Mouse (Mus musculus) thymus, adult 2 months (tissue): ENCODE measurements at regions not wholly inside any gene's neighbourhood (a gene's known extent, or its start where the extent isn't known, plus 50 kb on each side); places are given as distances from the start of the nearest gene placed in this dataset.
A peak's percentile ranks its signal among the peaks of the same experiment; 100 is the strongest.

Experiments used
- DNase-seq: peaks from one replicate; pipeline ENCODE4 v3.0.0; 2021
- H3K27ac ChIP-seq: fragments of 200-500 bp; 2 replicates; pipeline ENCODE4 v1.5.1; 2012; ENCODE audit warnings: low read length, control low read depth; ENCODE audit not compliant: control insufficient read depth, insufficient read depth
- H3K27me3 ChIP-seq: fragments of 200-500 bp; 2 replicates; pipeline ENCODE4 v1.6.1; 2012; ENCODE audit warnings: mild to moderate bottlenecking, low read length, moderate library complexity, mixed read lengths; ENCODE audit not compliant: control insufficient read depth, insufficient read depth
- H3K36me3 ChIP-seq: fragments of 200-500 bp; 2 replicates; pipeline ENCODE4 v1.6.1; 2012; ENCODE audit warnings: mild to moderate bottlenecking, low read length, moderate library complexity; ENCODE audit not compliant: control insufficient read depth, insufficient read depth
- H3K4me1 ChIP-seq: fragments of 200-500 bp; replicated peaks from 2 replicates; pipeline ENCODE4 v1.6.1; 2012; ENCODE audit warnings: low read length; ENCODE audit not compliant: control insufficient read depth, insufficient read depth
- H3K4me3 ChIP-seq: fragments of 200-500 bp; 2 replicates; pipeline ENCODE4 v1.5.1; 2012; ENCODE audit warnings: mild to moderate bottlenecking, low read length, control low read depth, moderate library complexity; ENCODE audit not compliant: control insufficient read depth, insufficient read depth
- CTCF ChIP-seq: fragments of 200-500 bp; IDR thresholded peaks from 2 replicates; pipeline ENCODE4 v1.5.1; 2012; ENCODE audit warnings: mild to moderate bottlenecking, control low read depth, low read length, moderate library complexity, borderline replicate concordance; ENCODE audit not compliant: control insufficient read depth, poor library complexity, insufficient read depth; ENCODE audit errors: extremely low read depth
- POLR2A ChIP-seq: fragments of 200-500 bp; IDR thresholded peaks from 2 replicates; pipeline ENCODE4 v1.6.1; 2012; ENCODE audit warnings: mild to moderate bottlenecking, low read length, control low read depth, moderate library complexity; ENCODE audit not compliant: control insufficient read depth, poor library complexity, insufficient read depth; ENCODE audit errors: extremely low read depth
- WGBS: fragments of 180-500 bp; shearing (Covaris S2); methylation state at CpG from one replicate; pipeline ENCODE4 v1.1.7; 2018; 5-methylcytosine and 5-hydroxymethylcytosine counted together

DNA sequence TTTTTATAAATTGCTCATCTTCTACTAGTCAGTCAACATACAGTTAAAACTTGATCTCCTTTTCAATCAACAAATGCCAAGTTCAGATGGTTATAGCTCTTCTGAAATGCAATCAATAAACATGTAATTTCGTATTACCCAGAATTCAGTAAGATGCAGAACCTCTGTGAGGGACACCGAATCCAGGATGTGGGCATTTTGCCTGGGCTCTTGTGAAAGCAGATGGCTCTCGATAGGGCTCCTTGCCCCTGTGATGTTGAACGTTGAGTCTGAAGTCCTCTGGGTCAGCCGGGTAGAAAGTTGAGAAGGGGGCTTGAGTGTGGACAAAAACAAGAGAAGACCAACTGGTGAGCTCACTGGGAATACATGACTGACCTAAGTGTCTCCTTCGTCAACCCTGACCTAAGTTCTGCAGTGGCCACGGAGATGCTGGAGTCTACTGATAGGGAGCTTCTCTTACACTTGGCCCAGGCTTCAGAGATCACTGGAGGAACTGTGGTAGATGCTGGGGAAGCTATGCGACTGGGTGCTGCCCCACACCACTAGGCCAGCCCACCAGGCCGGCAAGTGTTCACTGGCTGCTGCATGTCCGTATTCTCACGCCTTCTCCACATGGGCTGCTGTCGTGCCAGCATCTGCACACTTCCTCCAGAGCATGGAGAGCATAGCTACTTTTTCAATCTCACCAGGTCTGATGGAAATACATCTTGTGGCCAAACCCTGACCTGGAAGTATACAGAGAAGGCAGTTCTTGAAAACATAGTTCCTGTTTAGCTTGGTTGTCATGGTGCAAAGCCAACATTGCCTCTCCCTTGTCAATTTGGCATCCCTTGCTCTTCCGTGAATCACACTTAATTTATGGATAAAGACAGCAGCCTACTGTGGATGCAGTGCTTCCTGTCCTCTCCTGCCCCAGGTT is 122.5 kb downstream of the Cd24a start:
- DNase-seq: no peak
- TF ChIP-seq CTCF: no peak
- no peak for TF ChIP-seq POLR2A
- WGBS: 80% methylated on average over 13 of the region's 13 CpGs
- Histone ChIP-seq H3K27ac (no peak overlapping the region), H3K27me3 (no peaks in the 10 kb centered on the region), H3K4me3 (no peak overlapping the region), H3K36me3 (no peaks in the 10 kb centered on the region), H3K4me1 (peaks cover 10% of the 10 kb centered on the region)

- Histone ChIP-seq H3K36me3 (no peaks in the 10 kb centered on the region), H3K4me1 (peaks cover 25% of the 10 kb centered on the region), H3K27ac (no peak overlapping the region), H3K4me3 (no peak overlapping the region), H3K27me3 (no peaks in the 10 kb centered on the region)
- TF ChIP-seq CTCF: no peak
- TF ChIP-seq POLR2A: 0 out of 2 replicates have a peak, but pooled peaks have one; percentile 20
- peak; percentile 14 for DNase-seq
- 10% methylated on average over 5 of the region's 5 CpGs for WGBS
Measured at GRCm38 (mm10) chr10:43702895-43703294, 124.8 kb downstream of the Cd24a start.

GRCm38 (mm10) chr10:43706001-43706988 is 128.2 kb downstream of the Cd24a start:
- peaks cover 25% of the 10 kb centered on the region for H3K4me1 ChIP-seq
- no peaks in the 10 kb centered on the region for H3K36me3 ChIP-seq
- 15% methylated on average over 17 of the region's 17 CpGs for WGBS
- DNase-seq: peak; percentile 51
- H3K27me3 ChIP-seq: no peaks in the 10 kb centered on the region
- H3K27ac ChIP-seq: no peak overlapping the region
- TF ChIP-seq CTCF: no peak
- 0 out of 2 replicates have a peak overlapping the region, but pooled peaks have one; percentile 1 for H3K4me3 ChIP-seq

DNA sequence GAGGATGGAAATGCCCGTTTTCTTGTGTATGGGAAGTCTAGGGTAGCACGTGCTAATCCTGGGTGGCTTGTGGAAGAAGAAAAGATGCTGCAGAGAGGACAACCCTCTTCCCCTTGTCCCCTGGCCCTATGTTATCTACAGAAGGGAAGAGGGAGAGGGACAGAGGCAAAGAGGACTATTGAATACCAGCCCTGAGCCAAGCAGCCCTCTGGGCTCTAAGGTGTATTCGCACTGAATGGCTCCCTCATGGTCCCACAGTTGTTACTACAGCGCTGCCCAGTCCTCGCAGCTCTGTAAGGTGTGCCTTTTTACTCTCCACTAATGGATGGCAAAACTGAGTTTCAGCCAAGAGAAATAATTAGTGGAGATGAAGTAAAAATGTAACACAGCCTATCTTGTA is 128.9 kb downstream of the Cd24a start:
- Histone ChIP-seq H3K27me3 (no peaks in the 10 kb centered on the region), H3K4me1 (peaks cover 25% of the 10 kb centered on the region), H3K4me3 (no peak overlapping the region), H3K27ac (no peak overlapping the region), H3K36me3 (no peaks in the 10 kb centered on the region)
- DNase-seq: no peak
- 96% methylated on average over 5 of the region's 5 CpGs for WGBS
- TF ChIP-seq CTCF (no peak), POLR2A (no peak)

DNA sequence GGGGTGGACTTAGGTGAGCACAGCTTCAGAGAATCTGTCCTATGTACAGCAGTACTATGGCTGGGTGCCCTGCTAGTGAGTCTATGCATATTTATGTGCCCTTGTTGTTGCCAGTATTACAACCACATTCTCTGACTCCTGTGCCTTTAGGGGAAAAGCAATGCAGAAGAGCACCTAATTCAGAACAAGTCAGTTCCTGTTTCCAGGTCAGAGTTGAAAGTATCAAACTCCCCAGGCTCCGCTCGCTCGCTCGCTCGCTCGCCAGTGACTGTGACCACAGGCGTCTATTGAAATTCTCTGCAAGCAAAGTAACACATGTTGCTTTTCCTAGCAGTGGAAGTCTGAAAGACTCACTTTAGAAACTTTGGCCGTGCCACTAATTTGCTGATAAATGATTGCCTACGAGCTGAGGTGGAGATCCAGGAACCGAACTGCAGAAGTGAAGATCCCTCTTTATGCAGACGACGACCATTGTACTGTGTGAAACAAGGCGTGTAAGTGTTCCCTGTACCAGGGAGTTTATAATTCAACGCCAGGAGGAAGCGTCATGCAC is 129.8 kb downstream of the Cd24a start:
- no peak overlapping the region for H3K4me3 ChIP-seq
- no peaks in the 10 kb centered on the region for H3K27me3 ChIP-seq
- no peak for DNase-seq
- H3K27ac ChIP-seq: no peak overlapping the region
- 72% methylated on average over 15 of the region's 15 CpGs for WGBS
- H3K4me1 ChIP-seq: peaks cover 22% of the 10 kb centered on the region
- no peaks in the 10 kb centered on the region for H3K36me3 ChIP-seq
- TF ChIP-seq CTCF (no peak), POLR2A (no peak)

DNA sequence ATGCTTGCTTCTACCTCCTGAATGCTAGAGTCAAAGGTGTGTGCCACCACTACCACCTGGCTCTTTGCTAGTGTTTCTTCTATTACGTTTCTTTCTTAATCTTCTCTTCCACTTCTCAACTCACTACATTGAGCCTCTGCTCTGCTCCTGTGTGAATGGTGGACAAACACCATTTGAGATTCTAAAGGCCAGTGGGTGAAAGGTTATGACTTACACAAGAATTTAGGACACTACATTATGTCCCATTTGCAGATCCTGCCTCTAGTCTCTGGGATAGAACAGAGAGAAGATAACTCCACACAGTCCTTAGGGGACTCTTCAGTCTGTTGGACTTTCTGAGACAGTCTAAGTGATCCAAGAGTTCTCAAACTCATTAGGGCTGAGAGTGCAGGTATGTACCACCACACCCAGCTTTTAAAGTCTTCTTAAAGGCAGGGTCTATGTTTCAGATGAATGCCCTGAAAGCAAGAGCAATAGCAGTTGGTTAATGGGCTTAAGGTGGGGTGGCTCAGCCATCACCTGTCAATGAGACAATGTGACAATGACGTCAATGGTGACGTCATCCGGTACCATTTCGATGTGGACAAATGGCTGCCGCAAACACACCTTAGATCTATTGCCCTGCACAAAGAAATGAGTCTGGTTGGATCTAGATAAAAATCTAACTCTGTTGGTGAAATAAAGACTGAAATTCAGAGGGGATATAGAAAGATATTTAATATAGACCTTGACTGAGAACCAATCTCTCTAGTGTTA is 131.4 kb downstream of the Cd24a start:
- Histone ChIP-seq H3K36me3 (no peaks in the 10 kb centered on the region), H3K27ac (no peak overlapping the region), H3K4me3 (no peak overlapping the region), H3K4me1 (peaks cover 17% of the 10 kb centered on the region), H3K27me3 (no peaks in the 10 kb centered on the region)
- no peak for DNase-seq
- TF ChIP-seq POLR2A: no peak
- WGBS: 98% methylated on average over 6 of the region's 6 CpGs
